Mouse (Mus musculus): ENCODE measurements at regions not wholly inside any gene's neighbourhood (a gene's known extent, or its start where the extent isn't known, plus 50 kb on each side); places are given as distances from the start of the nearest gene placed in this dataset.

DNA sequence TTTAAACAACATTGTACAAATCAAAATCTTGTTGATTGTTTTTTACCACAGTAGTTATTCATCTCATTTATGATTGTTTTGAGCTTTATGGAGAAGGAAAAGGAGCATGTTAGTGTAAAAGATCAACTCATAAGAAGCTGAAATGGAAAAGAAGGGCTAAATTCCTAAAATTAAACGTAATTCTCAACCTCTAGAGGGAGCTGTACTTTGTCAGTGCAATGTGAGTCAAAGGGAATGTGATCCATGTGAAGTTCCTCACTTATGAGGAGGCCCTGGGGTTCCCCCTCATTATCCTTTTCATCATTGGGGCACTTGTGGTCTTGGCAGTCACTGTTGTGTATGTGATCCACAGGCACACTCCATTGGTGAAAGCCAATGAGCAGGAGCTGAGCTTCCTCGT is 54.0 kb upstream of the Vmn2r7 start:
- DNase-seq, result no peak

DNA sequence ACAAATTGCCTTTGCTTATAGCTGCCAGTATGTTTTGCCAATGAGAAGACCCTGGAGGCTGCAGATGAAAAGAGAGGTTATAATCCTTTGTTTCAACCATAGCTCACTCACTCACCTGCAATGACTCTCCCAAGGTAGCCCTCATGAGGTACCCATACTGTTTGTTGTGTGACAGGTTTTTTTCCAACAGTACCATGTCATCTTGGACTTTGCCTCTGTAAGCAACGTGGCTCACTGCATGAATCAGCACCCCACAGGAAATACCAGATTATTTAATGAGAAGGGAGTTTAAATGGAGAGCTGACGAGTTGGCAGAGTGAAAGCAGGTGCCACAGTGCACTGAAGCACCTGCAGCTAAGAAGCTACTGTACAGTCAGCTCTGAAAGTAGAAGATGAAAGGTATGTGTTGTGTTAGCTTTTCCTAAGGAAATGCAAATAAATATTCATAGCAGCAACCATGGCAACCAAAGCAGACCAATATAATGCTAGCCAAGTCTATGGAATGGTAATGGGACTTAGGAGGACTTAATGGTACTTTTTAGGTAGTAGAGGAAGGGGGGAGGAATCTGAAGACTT is 56.8 kb upstream of the Vmn2r7 start:
- no peak for DNase-seq

- no peak for DNase-seq
Observed at GRCm38 (mm10) chr3:64949307-64949706, 104.7 kb upstream of the Vmn2r7 start.

- DNase-seq, result no peak
Observed at GRCm38 (mm10) chr3:64964667-64965415, 120.3 kb upstream of the Vmn2r7 start.

- DNase-seq, result peak; percentile 48
Observed at GRCm38 (mm10) chr3:64965416-64965980, 120.9 kb upstream of the Vmn2r7 start.

GRCm38 (mm10) chr3:64968275-64968674 is 123.7 kb upstream of the Vmn2r7 start:
- DNase-seq, result no peak

DNA sequence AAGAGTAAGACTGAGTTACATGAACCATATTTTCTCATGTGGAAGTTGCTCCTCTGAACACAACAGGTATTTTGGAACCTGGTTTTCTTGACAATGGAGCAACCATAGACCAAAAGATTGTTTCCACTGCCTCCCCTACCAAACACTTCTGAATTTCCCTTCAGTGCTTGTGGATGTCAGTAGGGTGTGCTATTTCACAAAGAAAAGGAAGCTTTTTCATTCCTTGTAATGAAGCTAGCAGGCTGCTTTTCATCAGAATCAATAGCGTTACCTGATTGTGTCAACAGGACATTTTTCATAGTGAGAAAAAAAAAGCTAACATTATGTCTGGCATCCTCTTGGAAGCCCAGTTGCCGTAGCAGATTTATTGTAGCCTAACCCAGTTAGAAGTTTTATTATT is 124.8 kb upstream of the Kcnab1 start:
- no peak for DNase-seq

GRCm38 (mm10) chr3:64987665-64988064 is 121.5 kb upstream of the Kcnab1 start:
- no peak for DNase-seq

- no peak for DNase-seq
Observed at GRCm38 (mm10) chr3:64996451-64996850, 112.7 kb upstream of the Kcnab1 start.

DNA sequence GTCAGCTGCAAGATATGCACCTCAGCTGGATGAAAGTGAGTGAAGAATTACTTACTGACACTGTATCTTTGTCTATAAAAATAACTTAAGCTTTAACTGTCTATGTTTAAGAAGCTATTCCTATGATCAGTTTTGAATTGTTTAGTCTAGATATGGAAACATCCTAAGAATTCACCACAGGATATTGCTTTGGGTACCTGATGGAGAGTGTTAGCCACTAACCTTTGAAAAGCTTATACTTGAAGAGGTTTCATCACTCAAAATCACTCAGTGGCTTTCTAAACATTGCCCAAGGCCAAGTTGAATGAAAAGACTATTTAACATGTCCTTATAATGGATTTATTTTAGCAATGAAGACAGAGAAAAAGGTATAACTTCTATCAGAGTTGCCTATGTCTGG is 111.6 kb upstream of the Kcnab1 start:
- DNase-seq, result no peak

- DNase-seq, result no peak
Observed at GRCm38 (mm10) chr3:65001131-65001530, 108.1 kb upstream of the Kcnab1 start.

DNA sequence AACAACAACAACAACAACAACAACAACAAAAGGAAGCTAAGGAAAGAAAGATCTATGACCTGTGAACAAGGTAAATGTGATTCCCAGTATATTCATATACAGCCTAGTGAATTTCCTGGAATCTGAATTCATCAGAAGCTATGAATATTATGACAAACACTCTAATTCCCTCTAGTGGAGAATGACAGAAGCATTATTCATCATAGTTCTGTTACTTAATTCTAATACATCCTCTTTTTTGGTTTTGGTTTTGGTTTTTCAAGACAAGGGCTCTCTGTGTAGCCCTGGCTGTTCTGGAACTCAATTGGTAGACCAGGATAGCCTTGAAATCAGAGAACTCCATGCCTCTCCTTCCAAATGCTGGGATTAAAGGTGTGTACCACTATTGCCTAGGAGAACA is 106.6 kb upstream of the Kcnab1 start:
- no peak for DNase-seq

DNA sequence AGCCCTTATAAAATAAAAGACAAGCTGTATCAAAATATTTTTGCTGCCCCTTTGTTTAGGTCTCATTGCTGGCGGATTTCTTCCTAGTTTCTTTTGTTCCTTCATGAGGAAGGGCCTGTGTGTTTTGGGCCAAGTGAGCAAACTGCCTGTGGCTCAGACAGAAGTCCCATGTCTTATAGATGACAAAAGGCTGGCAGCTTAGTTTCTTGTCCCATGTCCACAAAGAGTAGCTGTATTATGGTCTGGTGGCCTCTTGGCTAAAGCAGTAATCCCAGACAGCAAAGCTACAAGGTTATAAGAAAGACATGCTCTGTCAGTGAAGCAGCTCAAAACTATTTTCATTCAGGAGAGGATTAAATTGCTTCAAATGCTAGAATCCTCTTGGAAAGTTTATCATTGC is 103.1 kb upstream of the Kcnab1 start:
- DNase-seq, result no peak

GRCm38 (mm10) chr3:65006565-65006964 is 102.6 kb upstream of the Kcnab1 start:
- no peak for DNase-seq

- DNase-seq, result no peak
Observed at GRCm38 (mm10) chr3:65023876-65024275, 85.3 kb upstream of the Kcnab1 start.

- no peak for DNase-seq
Observed at GRCm38 (mm10) chr3:65037626-65038025, 71.6 kb upstream of the Kcnab1 start.

DNA sequence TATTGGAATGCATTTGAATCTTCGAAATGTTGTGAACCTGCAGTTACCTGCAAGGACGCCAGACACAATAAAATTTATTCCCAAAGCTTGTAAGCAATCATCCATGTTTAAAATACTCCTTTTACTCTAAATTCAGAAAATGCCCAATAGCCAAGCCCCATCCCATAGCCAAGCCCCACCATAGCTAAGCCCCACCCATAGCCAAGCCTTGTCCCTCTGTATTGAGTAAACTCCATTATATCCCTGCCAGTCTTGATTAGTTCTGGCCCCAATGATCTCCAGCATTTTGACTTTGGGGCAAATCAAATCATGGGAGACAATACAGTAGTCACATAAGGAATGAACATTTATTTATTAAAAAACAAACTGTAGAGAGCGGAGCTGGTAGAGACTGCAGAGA is 61.3 kb upstream of the Kcnab1 start:
- no peak for DNase-seq

- no peak for DNase-seq
Observed at GRCm38 (mm10) chr3:65055401-65055800, 53.8 kb upstream of the Kcnab1 start.

Measured in gastrocnemius, postnatal 25 days (tissue).